Mouse (Mus musculus) retina, postnatal 7 days (tissue): ENCODE data around the gene Ush2a.

Source experiments
- DNase-seq: peaks from one replicate; pipeline ENCODE4 v3.0.0-alpha.2; 2012; ENCODE audit warnings: low read depth, low spot score

Gene Ush2a

GRCm38 (mm10) chr1:188667460-188667859 lies 405.6 kb downstream of the Ush2a start:
- no peak for DNase-seq

- DNase-seq = no peak
Observed at GRCm38 (mm10) chr1:188668513-188668912, 406.7 kb downstream of the Ush2a start.

- no peak for DNase-seq
Observed at GRCm38 (mm10) chr1:188672871-188673270, 411.0 kb downstream of the Ush2a start.

GRCm38 (mm10) chr1:188674640-188675510 lies 413.1 kb downstream of the Ush2a start:
- DNase-seq = no peak

- no peak for DNase-seq
Observed at GRCm38 (mm10) chr1:188675511-188675863, 413.7 kb downstream of the Ush2a start.

- no peak for DNase-seq
Observed at GRCm38 (mm10) chr1:188678189-188678588, 416.4 kb downstream of the Ush2a start.

- DNase-seq = no peak
Observed at GRCm38 (mm10) chr1:188686362-188686761, 424.5 kb downstream of the Ush2a start.

- no peak for DNase-seq
Observed at GRCm38 (mm10) chr1:188696295-188696694, 434.5 kb downstream of the Ush2a start.

- no peak for DNase-seq
Observed at GRCm38 (mm10) chr1:188708176-188708575, 446.4 kb downstream of the Ush2a start.

GRCm38 (mm10) chr1:188708694-188709093 lies 446.9 kb downstream of the Ush2a start:
- DNase-seq = no peak

GRCm38 (mm10) chr1:188714131-188714530 lies 452.3 kb downstream of the Ush2a start:
- DNase-seq = no peak

- no peak for DNase-seq
Observed at GRCm38 (mm10) chr1:188714941-188715340, 453.1 kb downstream of the Ush2a start.

GRCm38 (mm10) chr1:188716886-188717285 lies 455.1 kb downstream of the Ush2a start:
- no peak for DNase-seq

GRCm38 (mm10) chr1:188725122-188725995 lies 463.5 kb downstream of the Ush2a start:
- DNase-seq = no peak

GRCm38 (mm10) chr1:188726937-188727336 lies 465.1 kb downstream of the Ush2a start:
- no peak for DNase-seq

- DNase-seq = no peak
Observed at GRCm38 (mm10) chr1:188728625-188729024, 466.8 kb downstream of the Ush2a start.

- DNase-seq = no peak
Observed at GRCm38 (mm10) chr1:188729179-188729578, 467.4 kb downstream of the Ush2a start.

GRCm38 (mm10) chr1:188734741-188735266 lies 473.0 kb downstream of the Ush2a start:
- no peak for DNase-seq

GRCm38 (mm10) chr1:188742971-188743370 lies 481.1 kb downstream of the Ush2a start:
- no peak for DNase-seq

- no peak for DNase-seq
Observed at GRCm38 (mm10) chr1:188755031-188755430, 493.2 kb downstream of the Ush2a start.

- DNase-seq = no peak
Observed at GRCm38 (mm10) chr1:188760515-188760914, 498.7 kb downstream of the Ush2a start.

GRCm38 (mm10) chr1:188762463-188762862 lies 500.6 kb downstream of the Ush2a start:
- DNase-seq = no peak
